Mouse (Mus musculus) urinary bladder, postnatal 4 days (tissue): ENCODE measurements around the gene Cenpp.
"Not testable (repeated sequence)": the region's sequence is repeated elsewhere in the genome, so short reads cannot be mapped to it uniquely, and the experiment has no call there.

Experiments used
- DNase-seq, 2 experiments: peaks; one replicate each; pipeline ENCODE4 v3.0.0; 2021 to 2022; ENCODE audit warnings: low spot score in 2 of 2

Cenpp gene

GRCm38 (mm10) chr13:49607714-49608113, 44.9 kb downstream of the Cenpp start, which contains the start of gene Ogn:
TSS of gene Ogn (plus strand) at chr13:49608046.
- no peak for DNase-seq

DNA sequence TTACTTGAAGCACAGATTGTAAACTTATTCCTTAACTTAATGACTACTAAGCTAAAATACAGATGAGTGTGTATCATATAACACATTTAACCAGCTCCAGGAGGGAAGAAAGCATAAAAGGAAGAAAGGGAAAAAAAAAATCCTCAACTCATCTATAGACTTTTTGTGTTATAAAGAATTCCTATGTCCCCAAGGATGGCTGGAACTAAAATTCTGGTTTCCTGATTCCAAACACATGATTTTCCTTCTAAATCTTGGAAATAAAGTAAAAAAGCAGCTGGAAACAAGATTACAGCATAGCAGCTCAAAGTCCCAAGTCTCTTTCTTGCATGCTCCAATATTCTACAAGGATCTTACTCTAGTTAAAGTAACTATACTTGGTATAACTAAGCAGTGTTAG, 49.0 kb downstream of the Cenpp start:
- DNase-seq: no peak

DNA sequence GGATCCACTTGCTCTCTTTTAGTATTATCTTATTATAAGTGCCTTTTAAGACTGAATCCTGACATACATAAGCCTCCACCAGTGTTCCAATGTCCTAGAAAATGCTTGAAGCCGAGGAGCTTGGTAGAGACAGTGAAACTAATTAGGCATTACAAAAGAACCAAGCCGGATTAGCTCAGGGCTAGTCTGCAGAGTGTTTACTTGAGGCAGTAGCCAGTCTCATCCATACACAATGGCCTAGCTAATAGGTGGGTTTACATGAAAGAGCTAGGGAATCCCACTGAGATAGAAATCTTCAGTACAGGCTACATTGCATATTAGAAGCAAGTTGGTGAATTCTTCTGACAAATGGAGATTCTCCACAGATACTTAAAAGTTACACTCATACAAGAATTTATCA, 50.0 kb downstream of the Cenpp start:
- not testable (repeated sequence) for DNase-seq

GRCm38 (mm10) chr13:49586062-49586461, 66.5 kb downstream of the Cenpp start:
- no peak for DNase-seq

- no peak for DNase-seq
These were observed 68.1 kb downstream of the Cenpp start for GRCm38 (mm10) chr13:49584307-49585005.

- DNase-seq: no peak
These were observed 68.7 kb downstream of the Cenpp start for GRCm38 (mm10) chr13:49583859-49584258.

GRCm38 (mm10) chr13:49581541-49582530, 70.7 kb downstream of the Cenpp start, which contains the start of gene Omd:
TSS of gene Omd (plus strand) at chr13:49582462.
- DNase-seq: no peak

DNA sequence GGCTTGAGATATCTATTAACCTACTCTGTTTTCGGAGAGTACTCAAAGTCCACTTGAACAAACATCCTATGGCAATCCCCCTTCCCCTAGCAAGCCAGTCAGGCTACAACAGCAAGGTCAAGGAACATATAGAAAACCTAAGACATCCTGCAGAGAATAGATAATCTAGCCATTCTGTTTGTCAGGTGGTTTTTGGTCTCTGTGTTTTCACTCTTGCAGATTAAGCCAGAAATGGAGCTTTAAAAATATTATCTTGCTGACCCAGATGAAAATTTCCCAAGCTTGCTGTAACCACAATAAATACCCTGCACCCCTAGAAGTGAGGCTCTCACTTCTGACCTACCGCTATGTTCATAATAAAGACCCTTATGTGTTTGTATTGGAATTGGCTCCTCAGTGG, 81.2 kb downstream of the Cenpp start:
- no peak for DNase-seq

DNA sequence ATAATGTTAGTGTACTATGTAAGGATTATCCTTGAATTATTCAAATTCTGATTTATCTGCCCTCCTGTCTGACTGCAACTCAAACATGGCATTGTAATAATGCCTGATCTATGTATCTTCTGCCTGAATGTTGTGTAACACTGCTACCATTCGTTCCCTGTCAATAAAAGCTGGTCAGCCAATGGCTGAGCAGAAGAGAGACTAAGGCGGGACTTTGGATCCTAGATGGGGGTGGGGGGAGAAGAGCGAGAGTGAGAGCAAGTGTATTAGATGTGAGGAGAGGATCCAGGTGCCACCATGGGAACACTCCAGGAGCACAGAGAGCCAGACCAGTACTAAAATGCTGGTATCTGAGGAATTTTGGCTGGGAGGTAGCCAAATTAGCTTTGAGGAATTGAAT, 82.2 kb downstream of the Cenpp start:
- DNase-seq: no peak

DNA sequence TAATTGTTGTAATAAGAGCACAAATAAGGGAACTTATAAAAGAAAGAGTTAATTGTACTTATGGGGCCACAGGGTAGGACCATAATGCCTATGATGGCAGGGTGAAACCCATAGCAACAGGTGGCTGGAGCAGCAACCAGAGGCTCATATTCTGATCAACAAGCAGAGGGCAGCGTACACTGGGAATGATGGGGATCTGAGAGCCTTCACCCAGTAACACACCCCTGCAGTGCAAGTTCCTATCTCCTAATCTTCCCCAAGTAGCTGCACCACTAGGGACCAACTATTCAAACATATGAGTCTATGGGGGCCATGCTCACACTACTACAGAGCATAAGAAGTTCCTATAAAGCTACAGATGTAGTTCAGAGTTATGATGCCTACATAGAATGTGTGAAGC, 88.2 kb downstream of the Cenpp start:
- no peak for DNase-seq

DNA sequence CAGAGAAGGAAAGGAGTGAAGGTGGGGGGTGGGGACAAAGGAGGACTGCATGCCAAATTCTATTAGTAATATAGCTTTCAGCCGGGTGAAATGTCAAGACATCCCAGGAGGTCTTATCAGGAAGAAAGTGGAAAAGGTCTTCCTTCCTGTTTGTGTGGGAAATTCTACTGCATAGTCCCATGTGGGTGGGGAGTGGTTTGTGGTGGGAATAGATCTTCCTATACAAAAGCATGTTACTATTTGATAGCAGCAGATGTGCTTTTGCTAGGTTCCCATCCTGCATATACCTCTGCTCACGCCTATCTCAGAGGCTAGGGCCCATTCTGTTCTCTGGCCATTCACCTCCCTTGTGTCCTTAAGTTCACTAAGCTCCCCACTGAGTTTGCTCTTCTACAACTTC, 91.7 kb downstream of the Cenpp start:
- no peak for DNase-seq

- no peak for DNase-seq
These were observed 93.4 kb downstream of the Cenpp start for GRCm38 (mm10) chr13:49559185-49559584.

DNA sequence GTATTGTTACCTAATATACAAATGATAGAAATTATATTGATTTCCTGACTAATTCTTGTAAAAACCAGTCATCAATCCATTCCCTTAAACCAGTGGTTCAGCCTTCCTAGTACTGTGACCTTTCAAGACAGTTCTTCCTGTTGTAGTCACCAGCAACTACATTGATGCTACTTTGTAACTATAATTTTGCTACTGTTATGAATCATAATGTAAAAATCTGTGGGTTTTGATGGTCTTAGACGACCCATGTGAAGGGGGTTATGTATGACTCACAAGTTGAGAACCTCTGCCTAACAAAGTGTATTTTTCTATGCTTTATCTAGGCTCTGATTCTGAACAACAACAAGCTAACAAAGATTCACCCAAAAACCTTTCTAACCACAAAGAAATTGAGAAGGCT, 95.7 kb downstream of the Cenpp start:
- DNase-seq: no peak

- DNase-seq: no peak
These were observed 96.4 kb downstream of the Cenpp start for GRCm38 (mm10) chr13:49556203-49556602.

GRCm38 (mm10) chr13:49554519-49554918, 98.1 kb downstream of the Cenpp start:
- DNase-seq: no peak

DNA sequence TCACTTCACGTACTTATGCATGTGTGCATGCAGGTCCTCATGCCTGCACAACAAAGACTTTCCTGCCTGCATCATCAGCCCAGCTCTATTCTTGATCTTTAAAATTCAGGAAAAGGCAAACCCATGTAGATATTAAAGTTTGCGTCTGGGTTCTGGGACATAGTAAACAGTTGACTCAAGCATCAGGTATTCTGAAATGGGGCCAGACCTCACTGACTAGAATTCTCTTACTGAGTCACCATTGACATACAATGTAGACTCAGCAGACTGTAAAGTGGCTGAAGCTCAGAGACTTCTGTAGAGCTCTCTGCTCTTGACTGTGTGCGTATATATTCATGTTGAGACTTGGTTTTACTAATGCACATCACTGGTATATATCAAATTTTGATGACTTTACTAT, 103.0 kb downstream of the Cenpp start:
- DNase-seq: no peak

GRCm38 (mm10) chr13:49547563-49548150, 104.9 kb downstream of the Cenpp start:
- no peak for DNase-seq

- no peak for DNase-seq
These were observed 106.1 kb downstream of the Cenpp start for GRCm38 (mm10) chr13:49546517-49546916.

DNA sequence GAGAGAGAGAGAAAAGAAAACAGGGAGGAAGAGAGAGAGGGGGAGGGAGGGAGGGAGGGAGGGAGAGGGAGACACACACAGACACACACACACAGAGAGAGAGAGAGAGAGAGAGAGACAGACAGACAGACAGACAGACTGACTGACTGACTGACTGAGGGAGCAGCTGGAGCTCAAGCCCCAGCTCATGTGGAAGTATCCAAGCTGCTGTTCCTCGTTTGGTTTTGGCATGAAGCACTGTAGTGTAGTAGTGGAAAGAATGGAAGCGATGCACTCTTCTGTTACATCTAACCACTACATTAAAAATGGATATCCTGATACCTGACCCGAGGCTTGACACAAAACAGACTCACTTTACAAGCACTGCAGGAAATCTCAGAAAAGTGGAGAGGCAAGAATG, 106.9 kb downstream of the Cenpp start:
- no peak for DNase-seq

GRCm38 (mm10) chr13:49544279-49544678, 108.3 kb downstream of the Cenpp start, which contains the start of gene Aspn:
TSS of gene Aspn (plus strand) at chr13:49544443.
- DNase-seq: no peak

DNA sequence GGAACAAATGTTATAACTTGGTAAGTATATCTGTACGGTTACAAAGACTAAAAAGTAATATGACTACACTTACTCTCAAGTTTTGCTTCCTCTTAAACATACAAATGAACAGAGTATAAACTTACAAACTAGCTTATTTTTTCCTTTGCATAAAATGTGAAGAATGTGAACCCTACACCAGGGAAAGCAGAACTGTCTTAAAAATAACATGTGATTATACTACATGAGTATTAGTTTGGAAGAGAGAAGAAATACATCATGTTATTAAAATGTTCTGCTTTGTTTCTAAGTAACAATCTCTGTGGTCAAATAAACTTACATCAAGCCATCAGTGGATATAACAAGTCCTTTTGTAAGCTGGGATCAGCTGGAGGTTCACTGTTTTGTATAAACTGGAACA, 113.9 kb downstream of the Cenpp start:
- no peak for DNase-seq

- no peak for DNase-seq
These were observed 115.6 kb downstream of the Cenpp start for GRCm38 (mm10) chr13:49536946-49537345.
